In the genomic region with DNA sequence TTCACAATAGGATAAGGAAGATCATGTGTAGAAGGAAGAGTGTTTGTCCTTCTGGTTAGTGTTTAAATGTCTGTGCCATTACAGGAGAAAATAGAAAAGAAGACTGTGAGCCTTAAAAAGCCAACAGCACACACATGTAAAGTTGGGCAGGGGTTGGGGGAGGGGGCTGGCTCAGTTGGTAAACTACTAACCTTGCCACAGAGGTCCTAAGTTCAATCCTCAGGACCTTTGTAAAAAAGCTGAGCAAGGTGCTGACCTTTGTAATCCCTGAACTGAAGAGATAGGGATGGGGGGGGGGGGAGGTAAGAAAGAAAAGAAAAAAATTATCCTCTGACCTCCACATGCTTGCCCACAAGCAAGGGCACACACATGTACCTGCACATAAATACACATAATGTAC, we compare ENCODE assay signal across 20 mouse cellular contexts. TPM values are rescaled to one million over a fixed set of nuclear protein-coding genes. Genes with fewer than 3 reads are reported as not detected.
"Had no signal": no experiment of that assay in that cellular context is flagged by ENCODE, and none has a peak within 500 bp of the region (broad histone marks: within the 10 kb centered on the region; RNA-seq: fewer than 3 reads in every experiment).

No protein-coding gene starts in this region.

- DNase-seq: gastrocnemius, postnatal 10 days; gastrocnemius, postnatal 36 days; kidney, adult 11 months; kidney, postnatal 14 days; lung, adult 18-20 months had no signal

- H3K9ac ChIP-seq: forebrain, postnatal 0 days; heart, embryonic 13.5 days; heart, embryonic 15.5 days; hindbrain, embryonic 13.5 days; hindbrain, embryonic 15.5 days; limb, embryonic 13.5 days; limb, embryonic 15.5 days; liver, embryonic 14.5 days had no signal

- H3K9me3 ChIP-seq: heart, embryonic 10.5 days; heart, embryonic 13.5 days; heart, embryonic 15.5 days; hindbrain, embryonic 13.5 days; hindbrain, embryonic 15.5 days; limb, embryonic 13.5 days; limb, embryonic 15.5 days had no signal

- ATAC-seq: hindbrain, postnatal 0 days; intestine, embryonic 16.5 days had no signal

- H3K27ac ChIP-seq: heart, embryonic 10.5 days; heart, embryonic 13.5 days; heart, embryonic 15.5 days; hindbrain, embryonic 13.5 days; hindbrain, embryonic 15.5 days; hindbrain, postnatal 0 days; kidney, postnatal 0 days; limb, embryonic 13.5 days; limb, embryonic 15.5 days; liver, embryonic 14.5 days had no signal

- H3K4me3 ChIP-seq: heart, embryonic 10.5 days; heart, embryonic 13.5 days; heart, embryonic 15.5 days; hindbrain, embryonic 13.5 days; hindbrain, embryonic 15.5 days; limb, embryonic 13.5 days; limb, embryonic 15.5 days had no signal

- H3K4me1 ChIP-seq: hindbrain, embryonic 13.5 days; hindbrain, embryonic 15.5 days; limb, embryonic 13.5 days; limb, embryonic 15.5 days had no signal

- H3K36me3 ChIP-seq: heart, embryonic 10.5 days; heart, embryonic 13.5 days; heart, embryonic 15.5 days; hindbrain, embryonic 13.5 days; hindbrain, embryonic 15.5 days; limb, embryonic 13.5 days; limb, embryonic 15.5 days had no signal

- H3K4me2 ChIP-seq: heart, embryonic 13.5 days; heart, embryonic 15.5 days; hindbrain, embryonic 13.5 days; hindbrain, embryonic 15.5 days; limb, embryonic 13.5 days; limb, embryonic 15.5 days; liver, embryonic 11.5 days had no signal

RNA-seq across cellular contexts. Expression of a gene that starts 5.8 kb away (rescaled TPM):
- total RNA-seq: hematopoietic stem cell, adult 5-6 weeks had no signal
- polyA plus RNA-seq: kidney, embryonic 14.5 days; liver, embryonic 11.5 days; liver, embryonic 14.5 days had no signal
